Mouse (Mus musculus) C2C12 (cell line): ENCODE results near the gene BC049762.
A peak's percentile ranks its signal among the peaks of the same experiment; 100 is the strongest.

ENCODE experiments used
- CEBPB ChIP-seq: IDR thresholded peaks from one replicate; pipeline ENCODE4 v1.6.1; 2011; ENCODE audit warnings: low read depth, mild to moderate bottlenecking, control low read depth, moderate library complexity
- CTCF ChIP-seq: IDR thresholded peaks from one replicate; pipeline ENCODE4 v1.5.1; 2011; ENCODE audit not compliant: control insufficient read depth, insufficient read depth, insufficient read length
- MAX ChIP-seq: IDR thresholded peaks from one replicate; pipeline ENCODE4 v1.6.1; 2011; ENCODE audit warnings: mild to moderate bottlenecking, control low read depth

DNA sequence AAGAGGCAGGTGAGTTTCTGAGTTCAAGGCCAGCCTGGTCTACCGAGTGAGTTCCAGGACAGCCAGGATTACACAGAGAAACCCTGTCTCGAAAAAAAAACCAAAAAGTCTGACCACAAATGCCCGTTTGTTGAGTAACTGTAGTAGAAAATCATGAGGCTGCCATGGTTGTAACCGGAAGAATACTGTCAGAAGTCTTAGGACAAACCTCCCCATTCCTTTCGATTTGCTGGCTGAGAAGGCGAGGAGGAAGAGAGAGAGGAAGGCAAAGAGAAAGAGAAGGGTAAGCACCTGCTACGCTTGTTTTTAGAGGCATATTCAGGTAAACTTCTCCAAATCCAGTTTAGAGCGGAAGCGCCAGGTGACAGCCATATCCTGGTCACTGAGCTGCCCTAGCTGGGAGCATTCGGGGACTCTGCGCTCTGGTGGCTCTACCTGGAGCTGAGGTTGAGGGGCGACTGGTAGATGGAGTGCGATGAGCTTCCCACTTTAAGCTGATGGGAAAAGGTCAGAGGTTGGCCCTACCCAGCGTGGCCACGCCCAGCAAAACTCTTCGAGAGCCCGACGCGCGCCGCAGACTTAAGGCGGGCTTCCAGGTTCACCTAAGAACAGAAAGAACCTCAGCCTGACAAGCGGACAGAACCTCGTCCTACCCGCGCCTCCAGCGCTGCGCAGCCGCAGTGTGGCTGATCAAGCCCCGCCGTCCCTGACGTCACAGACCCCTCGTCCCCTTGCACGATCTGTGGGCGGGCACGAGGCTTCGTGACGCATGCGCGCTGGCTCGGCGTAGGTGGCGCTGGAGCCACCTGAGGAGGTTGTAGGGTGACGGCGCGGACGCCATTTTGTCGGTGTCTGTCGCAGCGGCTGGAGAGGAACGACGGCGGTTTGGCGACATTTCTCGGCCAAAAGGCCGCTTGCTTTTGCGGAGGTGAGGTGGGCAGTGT lies at the start of gene BC049762:
- TF ChIP-seq CTCF, result no peak
- TF ChIP-seq MAX, result peak; percentile 89
- no peak for TF ChIP-seq CEBPB
